Mouse (Mus musculus) intestine, postnatal 0 days (tissue): Measurements from ENCODE around the gene Fam168b. TPM values are rescaled to one million over a fixed set of nuclear protein-coding genes. Genes with fewer than 3 reads are reported as not detected.

Experiments used
- ATAC-seq: fragments of 200-750 bp; cut with Nextera tagmentation; 2 replicates; pipeline ENCODE4 v1.8.0; 2017; ENCODE audit warnings: mild to moderate bottlenecking, moderate TSS enrichment, moderate library complexity
- H3K27ac ChIP-seq: fragments of 300-500 bp; sonication (generic); 2 replicates; pipeline ENCODE4 v1.5.1; 2014; ENCODE audit warnings: mild to moderate bottlenecking, low read depth, low read length, moderate library complexity
- H3K27me3 ChIP-seq: fragments of 300-500 bp; sonication (generic); replicated peaks from 2 replicates; pipeline ENCODE4 v1.6.1; 2014; ENCODE audit warnings: low read length, mixed read lengths; ENCODE audit not compliant: control insufficient read depth, insufficient read depth
- H3K36me3 ChIP-seq: fragments of 300-500 bp; sonication (generic); 2 replicates; pipeline ENCODE4 v1.6.1; 2014; ENCODE audit warnings: mild to moderate bottlenecking, moderate library complexity; ENCODE audit not compliant: control insufficient read depth, insufficient read depth
- H3K4me1 ChIP-seq: fragments of 300-500 bp; sonication (generic); replicated peaks from 2 replicates; pipeline ENCODE4 v1.6.1; 2014; ENCODE audit warnings: antibody characterized with exemption, low read length, mixed read lengths; ENCODE audit not compliant: control insufficient read depth, insufficient read depth
- H3K4me2 ChIP-seq: fragments of 300-500 bp; sonication (generic); replicated peaks from 2 replicates; pipeline ENCODE4 v1.6.1; 2014; ENCODE audit warnings: low read depth, mild to moderate bottlenecking, moderate library complexity
- H3K4me3 ChIP-seq: fragments of 300-500 bp; sonication (generic); 2 replicates; pipeline ENCODE4 v1.5.1; 2014; ENCODE audit warnings: low read depth, low read length
- H3K9ac ChIP-seq: fragments of 300-500 bp; sonication (generic); 2 replicates; pipeline ENCODE4 v1.6.1; 2014; ENCODE audit warnings: mild to moderate bottlenecking, low read depth, low read length
- H3K9me3 ChIP-seq: fragments of 300-500 bp; sonication (generic); 2 replicates; pipeline ENCODE4 v1.6.1; 2016; ENCODE audit warnings: mixed run types; ENCODE audit not compliant: control insufficient read depth
- CTCF ChIP-seq: sonication (generic); IDR thresholded peaks from 2 replicates; pipeline ENCODE4 v1.5.1; 2016; ENCODE audit warnings: low read depth, mild to moderate bottlenecking, control low read depth, antibody characterized with exemption, moderate library complexity
- WGBS: fragments of 180-500 bp; shearing (Covaris S2); extraction: QIAGEN DNeasy Blood & Tissue Kit; methylation state at CpG from one replicate; pipeline ENCODE4 v1.1.7; 2014; 5-methylcytosine and 5-hydroxymethylcytosine counted together
- polyA plus RNA-seq: library from polyadenylated mRNA; unstranded; fragments of >200 nt; fragmentation: Nextera tagmentation; extraction: Ambion mirVana; gene quantifications from 2 replicates; pipeline ENCODE4 v1.2.1, GENCODE M21; 2015

Gene Fam168b
- polyA plus RNA-seq, 1 experiment from 2014 or later, result 22.4 TPM

DNA sequence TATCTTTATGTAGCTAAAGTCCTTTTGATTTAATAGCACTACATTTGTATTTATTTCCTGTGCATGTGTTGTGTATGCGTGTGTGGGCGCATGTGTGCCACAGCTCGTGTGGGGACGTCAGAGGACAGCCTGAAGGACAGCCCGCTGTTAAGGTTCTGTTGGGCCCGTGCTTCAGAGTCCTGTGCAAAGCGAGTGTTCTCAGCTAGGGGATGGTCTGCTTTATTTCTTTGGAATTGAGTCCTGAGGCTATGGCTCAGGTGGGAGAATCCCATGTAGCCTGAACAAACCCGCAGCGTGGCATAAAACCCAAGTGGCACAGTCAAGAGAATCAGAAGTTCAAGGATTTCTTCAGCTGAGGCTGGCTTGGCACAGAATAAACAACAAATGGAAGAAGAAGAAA, 28.3 kb upstream of the Fam168b start:
- H3K4me3 ChIP-seq, result no peak overlapping the region
- H3K36me3 ChIP-seq, result peaks cover 69% of the 10 kb centered on the region
- no peaks in the 10 kb centered on the region for H3K9me3 ChIP-seq
- no peak overlapping the region for H3K27ac ChIP-seq
- 94% methylated on average over 9 of the region's 9 CpGs for WGBS
- no peak for TF ChIP-seq CTCF
- no peak for ATAC-seq
- no peaks in the 10 kb centered on the region for H3K27me3 ChIP-seq
- H3K4me2 ChIP-seq, result no peak overlapping the region
- no peaks in the 10 kb centered on the region for H3K4me1 ChIP-seq
- no peak overlapping the region for H3K9ac ChIP-seq

DNA sequence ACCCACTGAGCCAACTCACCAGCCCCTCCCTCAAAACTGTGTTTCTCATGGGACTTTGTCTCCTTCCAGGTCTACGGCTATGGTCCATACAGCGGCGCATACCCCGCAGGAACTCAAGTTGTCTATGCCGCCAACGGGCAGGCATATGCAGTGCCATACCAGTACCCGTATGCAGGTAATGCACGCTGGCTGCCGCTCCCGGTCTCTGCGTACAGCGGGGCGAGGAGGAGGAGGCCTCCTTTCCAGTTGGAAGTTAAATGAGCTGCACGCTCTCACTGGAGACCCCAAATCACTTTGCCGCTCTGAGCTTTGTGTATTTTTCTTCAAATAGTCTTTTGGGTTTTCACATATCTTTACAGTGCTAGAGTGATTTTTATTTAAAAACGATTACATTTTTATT, 26.4 kb upstream of the Fam168b start:
- H3K9ac ChIP-seq, result no peak overlapping the region
- 98% methylated on average over 16 of the region's 16 CpGs for whole genome bisulfite sequencing
- no peaks in the 10 kb centered on the region for H3K9me3 ChIP-seq
- TF ChIP-seq CTCF, result no peak
- no peaks in the 10 kb centered on the region for H3K27me3 ChIP-seq
- H3K4me1 ChIP-seq, result no peaks in the 10 kb centered on the region
- H3K36me3 ChIP-seq, result peaks cover 71% of the 10 kb centered on the region
- no peak overlapping the region for H3K4me3 ChIP-seq
- H3K4me2 ChIP-seq, result no peak overlapping the region
- ATAC-seq, result no peak
- H3K27ac ChIP-seq, result no peak overlapping the region

DNA sequence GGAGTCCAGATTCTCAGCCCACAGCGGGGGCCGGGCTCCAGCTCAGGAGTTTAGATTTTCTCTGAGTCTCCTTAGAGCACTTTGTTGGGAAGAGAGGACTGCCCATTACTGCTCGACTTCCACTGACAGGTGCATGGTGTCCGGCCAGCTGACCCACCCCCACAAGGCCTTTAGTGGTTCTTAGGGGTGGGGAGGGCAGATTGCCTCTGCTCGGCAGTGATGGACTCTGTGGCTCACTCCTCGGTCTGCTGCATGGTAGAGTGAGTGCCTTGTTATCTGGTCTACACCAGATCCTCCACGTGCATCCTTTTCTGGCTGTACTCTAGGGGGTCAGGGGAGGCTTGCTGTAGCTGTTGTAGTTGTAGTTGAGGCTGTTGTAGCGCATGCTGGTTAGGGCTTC, 25.5 kb upstream of the Fam168b start:
- no peak for ATAC-seq
- Histone ChIP-seq H3K4me3 (no peak overlapping the region), H3K27me3 (no peaks in the 10 kb centered on the region), H3K9me3 (no peaks in the 10 kb centered on the region), H3K4me1 (no peaks in the 10 kb centered on the region), H3K4me2 (no peak overlapping the region), H3K36me3 (peaks cover 75% of the 10 kb centered on the region), H3K9ac (no peak overlapping the region), H3K27ac (no peak overlapping the region)
- TF ChIP-seq CTCF, result no peak
- 92% methylated on average over 8 of the region's 8 CpGs for WGBS

DNA sequence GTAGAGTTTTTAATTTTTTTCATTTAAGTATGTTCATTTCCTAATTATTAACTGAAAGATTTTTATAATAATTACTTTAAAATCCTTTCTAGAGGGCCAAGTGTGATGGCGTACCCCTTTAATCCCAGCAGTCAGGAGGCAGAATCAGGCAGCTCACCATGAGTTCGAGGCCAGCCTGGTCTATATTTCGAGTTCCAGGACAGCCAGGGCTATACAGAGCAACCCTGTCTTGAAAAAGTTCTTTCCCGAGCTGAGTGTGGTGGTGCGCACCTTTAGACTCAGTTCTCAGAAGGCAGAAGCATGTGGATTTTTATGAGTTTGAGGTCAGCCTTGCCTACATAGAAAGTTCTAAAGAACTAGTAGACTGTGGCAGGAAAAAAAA, 24.7 kb upstream of the Fam168b start:
- TF ChIP-seq CTCF, result no peak
- ATAC-seq, result no peak
- Histone ChIP-seq H3K9ac (no peak overlapping the region), H3K4me2 (no peak overlapping the region), H3K9me3 (no peaks in the 10 kb centered on the region), H3K4me3 (no peak overlapping the region), H3K27ac (no peak overlapping the region), H3K36me3 (peaks cover 79% of the 10 kb centered on the region), H3K27me3 (no peaks in the 10 kb centered on the region), H3K4me1 (no peaks in the 10 kb centered on the region)
- 90% methylated on average over 5 of the region's 5 CpGs for WGBS

DNA sequence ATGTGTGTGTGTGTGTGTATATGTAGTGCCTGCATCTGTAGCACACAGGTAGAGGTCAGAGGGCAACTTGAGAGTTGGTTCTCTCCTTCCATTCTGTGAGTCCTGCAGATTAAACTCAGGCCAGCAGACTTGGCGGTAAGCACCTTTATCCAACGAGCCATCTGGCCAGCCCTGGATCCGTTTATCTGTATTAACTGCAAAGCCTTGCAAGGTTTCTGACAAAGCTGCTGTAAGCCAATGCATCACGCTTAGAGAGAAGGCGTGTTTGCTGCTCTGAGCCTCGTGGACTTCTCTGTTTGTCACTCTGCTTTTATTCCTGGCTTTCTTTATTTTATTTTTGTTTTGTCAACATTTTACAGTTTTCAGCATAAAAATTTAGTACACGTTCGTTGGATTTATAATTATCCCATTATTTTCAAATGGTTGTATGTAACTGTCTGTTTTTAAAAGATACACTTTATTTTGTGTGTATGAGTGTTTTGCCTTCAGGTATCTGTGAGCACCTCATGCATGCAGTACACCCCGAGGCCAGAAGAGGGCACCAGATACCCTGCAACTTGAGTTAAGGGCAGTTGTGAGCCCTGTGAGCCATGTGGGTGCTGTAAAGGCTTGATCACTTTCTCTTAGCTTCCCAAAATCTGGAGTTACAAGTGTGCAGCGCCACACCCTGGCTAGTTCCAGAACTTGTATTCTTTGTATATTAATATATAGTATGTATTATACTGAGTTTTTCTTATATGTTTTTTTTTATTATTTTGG, 24.1 kb upstream of the Fam168b start:
- no peaks in the 10 kb centered on the region for H3K4me1 ChIP-seq
- peaks cover 78% of the 10 kb centered on the region for H3K36me3 ChIP-seq
- no peaks in the 10 kb centered on the region for H3K9me3 ChIP-seq
- H3K9ac ChIP-seq, result no peak overlapping the region
- H3K4me3 ChIP-seq, result no peak overlapping the region
- WGBS, result 53% methylated on average over 10 of the region's 10 CpGs
- H3K27me3 ChIP-seq, result no peaks in the 10 kb centered on the region
- H3K4me2 ChIP-seq, result no peak overlapping the region
- TF ChIP-seq CTCF, result peak; percentile 92
- H3K27ac ChIP-seq, result no peak overlapping the region
- peak; percentile 68; the same call in 1 of the 2 replicates for ATAC-seq

DNA sequence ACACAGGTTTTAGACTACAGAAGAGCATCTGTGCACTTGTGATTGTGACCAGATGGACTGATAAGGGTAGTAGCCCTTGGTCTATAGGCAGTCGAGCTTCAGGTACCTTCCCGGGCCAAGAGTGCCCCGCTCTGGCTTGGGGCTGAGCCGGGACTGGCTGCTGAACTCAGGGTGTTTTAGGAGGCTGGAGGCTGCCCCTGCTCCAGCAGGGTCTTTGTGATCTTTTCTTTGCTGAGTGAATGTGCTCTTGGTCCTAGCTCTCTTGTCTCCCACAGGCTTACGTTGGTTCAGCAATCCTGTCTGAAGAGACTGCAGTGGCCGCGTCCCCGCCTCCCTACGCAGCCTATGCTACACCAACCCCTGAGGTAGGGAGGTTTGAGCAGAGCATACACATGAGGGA, 23.0 kb upstream of the Fam168b start:
- H3K27ac ChIP-seq, result no peak overlapping the region
- WGBS, result 88% methylated on average over 9 of the region's 9 CpGs
- no peak overlapping the region for H3K4me3 ChIP-seq
- H3K4me1 ChIP-seq, result no peaks in the 10 kb centered on the region
- H3K4me2 ChIP-seq, result no peak overlapping the region
- H3K9ac ChIP-seq, result no peak overlapping the region
- TF ChIP-seq CTCF, result no peak
- ATAC-seq, result no peak
- no peaks in the 10 kb centered on the region for H3K9me3 ChIP-seq
- H3K36me3 ChIP-seq, result peaks cover 72% of the 10 kb centered on the region
- no peaks in the 10 kb centered on the region for H3K27me3 ChIP-seq
